Mouse (Mus musculus) A20 (cell line): ENCODE results near the gene Col27a1.
A peak's percentile ranks its signal among the peaks of the same experiment; 100 is the strongest.

ENCODE experiments used
- DNase-seq: peaks from one replicate; pipeline ENCODE4 v3.0.0-alpha.2; 2011; ENCODE audit warnings: low read depth, low spot score

Gene Col27a1

GRCm38 (mm10) chr4:63307175-63308062 lies 93.6 kb downstream of the Col27a1 start:
- peak; percentile 78 for DNase-seq

DNA sequence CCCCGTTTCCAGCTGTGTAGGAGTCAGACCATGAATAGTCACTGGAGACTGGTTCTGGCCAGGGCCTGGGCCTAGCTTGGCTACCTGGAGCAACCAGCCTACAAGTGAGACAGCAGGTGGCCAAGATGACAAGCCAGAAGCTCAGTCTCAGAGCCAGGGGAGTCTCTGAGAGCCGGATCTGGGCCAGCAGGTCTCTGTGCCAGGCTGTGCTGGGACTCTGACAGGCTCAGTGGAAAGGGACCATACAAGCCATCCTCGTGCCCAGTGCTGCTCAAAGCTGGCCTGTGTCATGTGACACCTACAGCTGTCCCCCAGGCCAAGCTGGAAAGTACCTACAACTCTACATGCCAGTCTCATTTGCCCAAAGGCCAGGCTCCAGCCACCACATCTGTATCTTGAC lies 94.5 kb downstream of the Col27a1 start:
- DNase-seq: no peak

GRCm38 (mm10) chr4:63310247-63310855 lies 96.5 kb downstream of the Col27a1 start:
- DNase-seq: no peak

DNA sequence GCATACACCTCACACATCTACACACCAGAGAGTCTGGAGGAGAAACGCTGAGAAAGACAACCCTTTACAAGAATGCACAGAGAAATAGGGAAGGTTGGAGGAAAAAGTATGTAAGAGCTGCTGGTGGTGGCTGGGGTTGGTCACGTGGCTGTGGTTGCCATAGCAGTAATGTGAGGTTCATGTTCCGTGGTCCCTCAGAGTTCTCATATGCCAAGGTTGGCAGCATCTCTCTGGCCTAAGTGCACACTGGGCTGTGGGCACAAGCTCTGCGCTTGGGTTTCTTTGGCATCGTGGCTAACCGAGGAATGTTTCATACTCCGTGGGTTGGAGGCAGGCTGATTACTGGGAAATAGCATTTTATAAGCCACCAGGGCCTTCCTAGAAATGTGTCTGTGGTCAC lies 97.6 kb downstream of the Col27a1 start:
- no peak for DNase-seq

GRCm38 (mm10) chr4:63314063-63314462 lies 100.3 kb downstream of the Col27a1 start:
- DNase-seq: no peak

DNA sequence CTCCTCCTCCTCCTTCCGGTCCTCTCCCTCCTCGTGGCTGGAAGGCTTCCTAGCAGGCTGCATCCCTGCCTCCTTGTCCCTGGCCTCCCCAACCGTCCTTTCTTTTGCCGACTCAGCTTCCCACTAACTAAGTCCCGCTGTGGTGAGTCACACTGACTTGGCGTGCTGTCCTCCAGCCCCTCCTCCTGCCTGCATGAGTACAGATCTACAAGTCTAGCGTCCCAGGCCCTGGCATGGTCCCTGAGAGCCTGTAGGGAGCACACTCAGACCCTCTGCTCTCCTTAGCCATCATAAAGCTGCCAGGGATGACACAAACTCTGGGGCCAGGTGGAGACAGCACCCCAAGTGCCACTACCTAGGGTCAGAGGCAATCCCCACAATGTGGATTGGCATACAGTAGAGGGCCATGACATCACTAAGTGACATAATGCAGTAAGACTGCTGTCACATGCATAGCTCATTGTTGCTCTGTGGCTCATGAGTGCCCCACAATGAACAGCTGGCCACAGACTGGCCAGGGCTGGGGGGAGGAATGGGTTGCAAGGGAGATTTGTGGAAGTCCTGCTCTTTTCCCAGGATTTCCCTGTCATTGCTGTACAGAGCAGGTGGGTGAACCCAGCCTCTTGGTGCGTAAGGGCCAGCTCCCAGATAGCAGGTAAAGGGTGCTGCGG lies 102.4 kb downstream of the Col27a1 start:
- DNase-seq: no peak

- DNase-seq: peak; percentile 44
Observed at GRCm38 (mm10) chr4:63319566-63319965, 105.8 kb downstream of the Col27a1 start.

GRCm38 (mm10) chr4:63323275-63323815 lies 109.5 kb downstream of the Col27a1 start:
- DNase-seq: no peak

GRCm38 (mm10) chr4:63333403-63333802 lies 119.6 kb downstream of the Col27a1 start:
- no peak for DNase-seq

- DNase-seq: no peak
Observed at GRCm38 (mm10) chr4:63338414-63339076, 124.7 kb downstream of the Col27a1 start.

- no peak for DNase-seq
Observed at GRCm38 (mm10) chr4:63342491-63342890, 128.7 kb downstream of the Col27a1 start.

DNA sequence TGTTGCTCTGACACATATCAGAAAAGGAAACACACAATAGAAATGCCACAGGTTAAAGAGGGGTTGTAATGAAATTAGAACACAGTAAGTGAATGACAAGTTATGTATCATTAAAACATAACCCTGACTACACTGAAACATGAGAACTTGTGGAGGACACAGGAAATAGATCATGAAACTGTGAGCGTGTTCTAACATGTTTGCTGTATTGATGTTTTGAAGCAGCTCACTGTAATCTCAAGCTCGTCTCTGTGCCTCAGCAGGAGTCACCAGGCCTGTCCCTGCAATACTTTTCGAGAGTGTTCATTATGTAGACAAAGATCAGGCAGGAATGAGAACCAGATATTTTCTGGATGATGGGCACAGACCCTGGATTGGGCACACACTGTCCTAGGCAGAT lies 129.8 kb downstream of the Col27a1 start:
- no peak for DNase-seq

DNA sequence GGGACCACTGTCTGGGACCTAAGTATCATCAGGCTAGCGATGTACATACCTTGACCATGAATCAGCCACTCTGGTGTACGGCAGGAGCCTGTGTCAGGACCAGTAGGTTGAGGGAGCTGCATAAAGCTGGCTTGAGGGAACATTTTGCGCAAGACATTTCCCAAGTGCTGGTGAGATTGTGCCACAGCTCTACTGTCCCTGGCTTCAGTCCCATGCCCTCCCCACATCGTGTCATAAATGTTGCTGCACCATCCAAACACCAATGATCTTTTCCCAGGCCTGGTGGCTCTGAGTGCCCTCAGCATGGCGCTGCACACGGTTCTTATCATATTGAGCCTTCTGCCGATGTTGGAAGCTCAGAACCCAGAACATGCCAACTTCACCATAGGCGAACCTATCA lies 130.5 kb downstream of the Col27a1 start, which contains the start of gene Orm1:
Gene Orm1 (plus strand): TSS at position 266 of the 400 bp plus-strand sequence.
- DNase-seq: no peak

DNA sequence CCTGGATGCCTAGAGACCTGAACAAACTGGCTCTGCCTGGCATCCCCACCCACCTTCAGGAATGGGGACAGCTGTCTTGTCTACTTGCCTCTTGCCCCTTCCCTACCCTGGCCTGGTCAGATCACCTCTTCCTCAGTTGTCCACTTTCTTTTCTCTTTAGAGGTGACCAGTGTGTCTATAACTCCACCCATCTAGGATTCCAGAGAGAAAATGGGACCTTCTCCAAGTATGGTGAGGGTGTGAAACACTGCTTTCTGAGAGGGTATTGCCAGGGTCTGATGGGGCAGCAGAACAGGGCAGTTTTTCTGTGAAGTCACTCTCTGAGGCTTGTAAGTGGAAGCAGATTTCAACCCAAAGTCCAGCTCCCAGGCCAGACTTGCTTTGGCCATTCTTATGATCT lies 131.5 kb downstream of the Col27a1 start:
- no peak for DNase-seq

- DNase-seq: no peak
Observed at GRCm38 (mm10) chr4:63346659-63347058, 132.9 kb downstream of the Col27a1 start.

DNA sequence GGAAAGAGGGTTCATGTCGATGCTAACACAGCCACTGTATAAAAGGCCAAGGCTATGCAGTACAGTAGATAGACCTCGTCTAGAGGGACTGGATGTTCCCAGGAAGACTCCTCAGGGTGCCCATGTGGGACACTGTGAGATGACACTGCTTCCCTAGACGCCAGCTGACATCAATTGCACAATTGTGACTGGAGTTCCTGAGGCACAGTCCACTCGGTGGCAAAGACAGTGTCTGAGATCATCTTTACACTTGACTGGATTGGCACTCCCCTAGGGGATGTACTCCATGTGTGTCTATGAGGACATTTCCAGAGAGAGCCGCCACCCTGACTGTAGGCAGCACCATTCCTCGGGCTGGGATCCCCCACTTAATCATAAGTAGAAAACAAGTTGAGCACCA lies 134.7 kb downstream of the Col27a1 start:
- DNase-seq: no peak

DNA sequence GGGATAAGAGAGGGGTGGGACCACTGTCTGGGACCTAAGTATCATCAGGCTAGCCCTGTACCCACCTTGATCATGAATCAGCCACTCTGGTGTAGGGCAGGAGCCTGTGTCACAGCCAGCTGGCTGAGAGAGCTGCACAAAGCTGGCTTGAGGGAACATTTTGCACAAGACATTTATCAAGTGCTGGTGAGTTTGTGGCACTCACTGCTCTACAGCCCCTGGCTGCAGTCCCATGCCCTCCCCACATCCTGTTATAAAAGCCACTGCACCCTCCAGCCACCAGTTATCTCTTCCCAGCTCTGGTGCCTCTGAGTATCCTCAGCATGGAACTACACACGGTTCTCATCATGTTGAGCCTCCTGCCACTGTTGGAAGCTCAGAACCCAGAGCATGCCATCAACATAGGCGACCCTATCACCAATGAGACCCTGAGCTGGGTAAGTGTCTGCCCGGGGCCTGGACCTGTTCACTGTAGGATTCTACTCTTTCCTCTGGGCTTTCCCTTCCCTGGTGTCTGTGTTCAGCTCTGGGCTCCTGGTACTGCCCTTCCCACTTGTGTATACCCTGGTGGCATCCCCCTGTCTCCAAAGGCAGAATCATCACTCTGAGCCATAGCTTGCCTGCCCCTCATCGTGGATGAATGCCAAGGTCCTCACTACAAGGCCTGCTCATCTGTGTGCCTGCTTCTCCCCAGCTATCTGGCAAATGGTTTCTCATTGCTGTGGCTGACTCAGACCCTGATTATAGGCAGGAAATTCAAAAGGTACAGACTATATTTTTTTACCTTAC lies 142.3 kb downstream of the Col27a1 start, which contains the start of gene Orm3:
Gene Orm3 (plus strand): TSS at position 286 of the 789 bp plus-strand sequence.
- DNase-seq: no peak

DNA sequence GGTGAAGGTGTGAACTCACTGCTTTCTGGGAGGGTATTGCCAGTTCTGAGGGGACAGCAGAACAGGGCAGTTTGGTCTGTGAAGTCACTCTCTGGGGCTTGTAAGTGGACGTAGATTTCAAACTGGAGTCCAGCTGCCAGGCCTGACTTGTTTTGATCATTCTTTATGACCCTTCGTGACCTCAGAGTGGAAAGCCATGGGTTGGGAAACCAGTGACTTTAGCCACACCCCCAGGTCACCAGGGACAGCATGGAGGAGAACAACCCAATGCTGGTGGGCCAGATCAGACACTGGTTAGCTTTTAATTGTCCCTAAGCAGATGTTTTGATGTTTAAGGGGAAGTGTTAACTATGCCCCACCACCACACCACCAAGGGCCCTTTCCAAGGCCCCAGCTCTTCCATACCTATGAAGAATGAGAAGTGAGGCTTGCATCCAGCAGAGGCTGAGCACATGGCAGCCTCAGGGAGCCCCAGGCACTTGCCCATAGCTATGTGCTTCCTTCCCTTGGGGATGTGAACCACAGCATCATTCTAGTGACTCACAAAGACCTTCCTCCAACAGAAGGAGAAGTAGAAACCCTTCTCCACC lies 143.3 kb downstream of the Col27a1 start:
- DNase-seq: no peak

DNA sequence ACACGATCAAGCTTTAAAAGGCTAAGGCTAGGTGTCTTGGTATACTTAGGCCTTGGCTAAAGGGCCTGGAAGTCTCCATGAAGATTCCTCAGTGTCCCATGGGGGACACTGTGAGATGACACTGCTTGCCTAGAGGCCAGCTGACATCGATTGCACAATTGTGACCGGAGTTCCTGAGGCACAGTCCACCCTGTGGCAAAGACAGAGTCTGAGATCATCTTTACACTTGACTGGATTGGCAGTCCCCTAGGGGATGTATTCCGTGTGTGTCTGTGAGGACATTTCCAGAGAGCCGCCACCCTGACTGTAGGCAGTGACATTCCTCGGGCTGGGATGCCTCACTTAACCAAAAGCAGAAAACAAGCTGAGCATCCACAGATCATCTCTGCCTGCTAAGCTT lies 146.1 kb downstream of the Col27a1 start:
- no peak for DNase-seq

GRCm38 (mm10) chr4:63362150-63362549 lies 148.3 kb downstream of the Col27a1 start, which contains the start of gene Orm2:
Gene Orm2, plus strand, starts transcription at chr4:63362449.
- DNase-seq: no peak
